Mouse (Mus musculus) forebrain, embryonic 15.5 days (tissue): ENCODE results near the gene Ttpal. TPM values are rescaled to one million over a fixed set of nuclear protein-coding genes. Genes with fewer than 3 reads are reported as not detected.

ENCODE experiments used
- ATAC-seq: fragments of 200-750 bp; cut with Nextera tagmentation; replicated peaks from 2 replicates; pipeline ENCODE4 v1.8.0; 2017; ENCODE audit warnings: mild to moderate bottlenecking, moderate TSS enrichment, moderate library complexity
- H3K27ac ChIP-seq: fragments of 300-500 bp; sonication (generic); replicated peaks from 2 replicates; pipeline ENCODE4 v1.5.1; 2015; ENCODE audit warnings: mild to moderate bottlenecking, inconsistent platforms
- H3K27me3 ChIP-seq: fragments of 300-500 bp; sonication (generic); 2 replicates; pipeline ENCODE4 v1.6.1; 2015; ENCODE audit warnings: inconsistent platforms
- H3K36me3 ChIP-seq: fragments of 300-500 bp; sonication (generic); 2 replicates; pipeline ENCODE4 v1.6.1; 2015; ENCODE audit warnings: mild to moderate bottlenecking, inconsistent platforms
- H3K4me1 ChIP-seq: fragments of 300-500 bp; sonication (generic); 2 replicates; pipeline ENCODE4 v1.6.1; 2015; ENCODE audit warnings: inconsistent platforms
- H3K4me2 ChIP-seq: fragments of 300-500 bp; sonication (generic); replicated peaks from 2 replicates; pipeline ENCODE4 v1.6.1; 2015; ENCODE audit warnings: mild to moderate bottlenecking, inconsistent platforms
- H3K4me3 ChIP-seq: fragments of 300-500 bp; sonication (generic); 2 replicates; pipeline ENCODE4 v1.5.1; 2015; ENCODE audit warnings: mild to moderate bottlenecking, inconsistent platforms
- H3K9ac ChIP-seq: fragments of 300-500 bp; sonication (generic); replicated peaks from 2 replicates; pipeline ENCODE4 v1.6.1; 2015; ENCODE audit warnings: mild to moderate bottlenecking, inconsistent platforms
- H3K9me3 ChIP-seq: fragments of 300-500 bp; sonication (generic); 2 replicates; pipeline ENCODE4 v1.6.1; 2016; ENCODE audit warnings: inconsistent platforms
- WGBS: fragments of 180-500 bp; shearing (Covaris S2); methylation state at CpG from one replicate; pipeline ENCODE4 v1.1.7; 2015; ENCODE audit warnings: mixed read lengths; 5-methylcytosine and 5-hydroxymethylcytosine counted together
- polyA plus RNA-seq: library from polyadenylated mRNA; unstranded; fragments of >200 nt; fragmentation: Nextera tagmentation; extraction: Ambion mirVana; gene quantifications from 2 replicates; pipeline ENCODE4 v1.2.1, GENCODE M21; 2015

The Ttpal gene
- polyA plus RNA-seq, 1 experiment from 2014 or later = 44.4 TPM

- 0 out of 2 replicates have a peak overlapping the region, but pooled peaks have one; percentile 12 for H3K27ac ChIP-seq
- peak overlapping the region; percentile 71 for H3K4me2 ChIP-seq
- H3K9me3 ChIP-seq = no peaks in the 10 kb centered on the region
- H3K36me3 ChIP-seq = no peaks in the 10 kb centered on the region
- ATAC-seq = no peak
- no peaks in the 10 kb centered on the region for H3K27me3 ChIP-seq
- peak overlapping the region; percentile 67 for H3K9ac ChIP-seq
- under 1% methylated on average over 8 of the region's 8 CpGs for WGBS
- H3K4me3 ChIP-seq = peak overlapping the region; percentile 95
- H3K4me1 ChIP-seq = peaks cover 23% of the 10 kb centered on the region
Observed at GRCm38 (mm10) chr2:163658941-163659340, 56.8 kb downstream of the Ttpal start.

- H3K4me1 ChIP-seq = peaks cover 23% of the 10 kb centered on the region
- ATAC-seq = no peak
- peak overlapping the region; percentile 71 for H3K4me2 ChIP-seq
- no peak overlapping the region for H3K27ac ChIP-seq
- H3K9ac ChIP-seq = no peak overlapping the region
- no peaks in the 10 kb centered on the region for H3K9me3 ChIP-seq
- H3K27me3 ChIP-seq = no peaks in the 10 kb centered on the region
- H3K4me3 ChIP-seq = peak overlapping the region; percentile 95
- no peaks in the 10 kb centered on the region for H3K36me3 ChIP-seq
- WGBS = 79% methylated on average over 12 of the region's 12 CpGs
Observed at GRCm38 (mm10) chr2:163659431-163659830, 57.3 kb downstream of the Ttpal start.

GRCm38 (mm10) chr2:163660103-163660701, 58.1 kb downstream of the Ttpal start:
- no peak overlapping the region for H3K4me3 ChIP-seq
- H3K9ac ChIP-seq = no peak overlapping the region
- no peak for ATAC-seq

DNA sequence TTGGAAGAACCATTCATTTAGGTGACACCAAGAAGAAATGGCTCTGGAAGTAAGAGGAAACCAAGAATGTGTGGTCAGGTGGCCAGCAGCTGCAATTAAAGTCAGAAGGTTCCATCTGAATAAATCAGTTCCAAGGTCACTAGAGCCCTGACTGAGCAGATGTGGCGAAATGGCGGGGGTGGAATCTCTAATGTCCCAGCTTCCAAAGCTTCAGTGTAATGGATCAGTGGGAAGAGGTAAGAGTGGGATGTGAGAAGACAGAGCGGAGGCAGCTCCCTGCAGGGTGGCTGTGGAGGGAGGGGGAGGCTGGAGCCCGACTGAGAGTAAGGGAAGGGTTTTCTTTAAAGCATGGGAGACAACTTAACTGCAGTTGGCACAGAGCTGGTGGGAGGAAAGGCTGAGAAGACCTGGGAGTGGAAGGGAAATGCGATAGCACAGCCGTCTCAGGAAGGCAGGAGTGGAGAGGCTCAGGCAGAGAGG, 59.3 kb downstream of the Ttpal start:
- Histone ChIP-seq H3K36me3 (no peaks in the 10 kb centered on the region), H3K9ac (no peak overlapping the region), H3K27ac (no peak overlapping the region), H3K4me2 (no peak overlapping the region), H3K27me3 (no peaks in the 10 kb centered on the region), H3K9me3 (no peaks in the 10 kb centered on the region), H3K4me1 (peaks cover 23% of the 10 kb centered on the region), H3K4me3 (no peak overlapping the region)
- 62% methylated on average over 6 of the region's 6 CpGs for WGBS
- no peak for ATAC-seq

More at GRCm38 (mm10) chr2:163660103-163660701, 58.1 kb downstream of the Ttpal start:
- Histone ChIP-seq H3K4me2 (no peak overlapping the region), H3K36me3 (no peaks in the 10 kb centered on the region), H3K4me1 (peaks cover 23% of the 10 kb centered on the region), H3K27ac (no peak overlapping the region), H3K27me3 (no peaks in the 10 kb centered on the region), H3K9me3 (no peaks in the 10 kb centered on the region)
- WGBS = 90% methylated on average over 5 of the region's 5 CpGs

- Histone ChIP-seq H3K4me3 (no peak overlapping the region), H3K9ac (no peak overlapping the region), H3K36me3 (no peaks in the 10 kb centered on the region), H3K9me3 (no peaks in the 10 kb centered on the region), H3K27ac (no peak overlapping the region), H3K4me2 (no peak overlapping the region), H3K4me1 (peaks cover 23% of the 10 kb centered on the region), H3K27me3 (no peaks in the 10 kb centered on the region)
- no peak for ATAC-seq
- 97% methylated on average over 5 of the region's 5 CpGs for WGBS
Observed at GRCm38 (mm10) chr2:163662076-163662475, 60.0 kb downstream of the Ttpal start.

DNA sequence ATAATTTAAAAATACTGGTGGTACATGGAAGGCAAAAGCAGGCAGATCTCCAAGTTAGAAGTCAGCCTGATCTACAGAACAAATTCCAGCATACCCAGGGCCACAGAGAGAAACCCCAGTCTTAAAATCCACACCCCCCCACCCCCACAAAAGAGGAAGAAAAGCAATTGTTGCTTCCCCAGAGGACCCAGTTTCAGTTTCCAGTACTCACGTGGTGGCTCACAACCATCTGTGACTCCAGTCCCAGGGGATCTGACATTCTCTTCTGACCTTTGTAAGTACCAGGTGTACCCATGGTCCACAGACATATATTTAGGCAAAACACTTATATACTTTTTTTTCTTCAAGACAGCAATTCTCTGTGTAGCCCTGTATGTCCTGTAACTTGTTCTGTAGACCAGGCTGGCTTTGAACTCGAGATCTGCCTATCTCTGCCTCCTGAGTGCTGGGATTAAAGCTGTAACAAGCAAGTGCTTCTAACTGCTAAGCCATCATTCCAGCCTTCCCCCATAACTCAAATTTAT, 60.6 kb downstream of the Ttpal start:
- Histone ChIP-seq H3K4me3 (no peak overlapping the region), H3K4me1 (peaks cover 23% of the 10 kb centered on the region), H3K27ac (no peak overlapping the region), H3K9ac (no peak overlapping the region), H3K9me3 (no peaks in the 10 kb centered on the region), H3K36me3 (no peaks in the 10 kb centered on the region), H3K27me3 (no peaks in the 10 kb centered on the region), H3K4me2 (no peak overlapping the region)
- WGBS = 86% methylated on average over 2 of the region's 2 CpGs
- ATAC-seq = no peak

GRCm38 (mm10) chr2:163663930-163664329, 61.8 kb downstream of the Ttpal start:
- H3K4me3 ChIP-seq = no peak overlapping the region
- H3K36me3 ChIP-seq = no peaks in the 10 kb centered on the region
- no peaks in the 10 kb centered on the region for H3K9me3 ChIP-seq
- ATAC-seq = no peak
- WGBS = 56% methylated on average over 3 of the region's 3 CpGs
- no peak overlapping the region for H3K27ac ChIP-seq
- no peaks in the 10 kb centered on the region for H3K27me3 ChIP-seq
- H3K4me2 ChIP-seq = no peak overlapping the region
- peaks cover 21% of the 10 kb centered on the region for H3K4me1 ChIP-seq
- no peak overlapping the region for H3K9ac ChIP-seq

DNA sequence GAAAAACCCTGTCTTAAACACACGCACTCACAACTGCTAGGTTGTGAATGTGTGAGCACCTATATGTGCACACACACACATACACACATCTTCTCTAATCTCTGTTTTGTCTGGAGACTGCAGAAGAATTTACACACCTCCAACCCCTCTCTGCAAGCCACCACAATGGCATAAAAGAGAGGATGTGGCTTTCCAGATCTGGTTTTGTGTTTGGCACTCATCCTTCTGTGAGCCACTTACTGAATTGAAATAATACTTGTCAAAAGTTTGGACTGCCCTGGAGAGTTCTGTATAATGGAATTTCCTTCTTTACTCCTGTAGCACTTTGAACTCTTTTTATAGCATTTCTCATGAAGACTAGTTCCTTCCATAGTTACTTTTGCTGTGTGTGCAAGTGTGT, 64.9 kb downstream of the Ttpal start:
- Histone ChIP-seq H3K4me1 (no peaks in the 10 kb centered on the region), H3K4me2 (no peak overlapping the region), H3K27ac (no peak overlapping the region), H3K9ac (no peak overlapping the region), H3K36me3 (no peaks in the 10 kb centered on the region), H3K9me3 (no peaks in the 10 kb centered on the region), H3K27me3 (no peaks in the 10 kb centered on the region), H3K4me3 (no peak overlapping the region)
- no peak for ATAC-seq
- WGBS = 96% methylated on average over 1 of the region's 1 CpGs

Other genes starting within 250 kb of the Ttpal start
- 0.22 and 0.25 TPM in 2 replicates for gene Jph2, start 204.3 kb upstream of the Ttpal start, polyA plus RNA-seq
- gene Oser1, start 177.6 kb upstream of the Ttpal start, polyA plus RNA-seq = 75.4 and 79.1 TPM in 2 replicates
- gene Gdap1l1, start 163.8 kb upstream of the Ttpal start, polyA plus RNA-seq = 111 and 112 TPM in 2 replicates
- gene Fitm2, start 129.7 kb upstream of the Ttpal start, polyA plus RNA-seq = 11.4 and 12.3 TPM in 2 replicates
- gene R3hdml, start 110.0 kb upstream of the Ttpal start, polyA plus RNA-seq = not detected in 2 replicates
- not detected in 2 replicates for gene Hnf4a, start 95.5 kb upstream of the Ttpal start, polyA plus RNA-seq
- gene Serinc3, start 42.8 kb downstream of the Ttpal start, polyA plus RNA-seq = 27.9 and 28.8 TPM in 2 replicates
- gene Pkig, start 56.1 kb downstream of the Ttpal start, polyA plus RNA-seq = 157 and 165 TPM in 2 replicates
- gene Ada, start 147.9 kb downstream of the Ttpal start, polyA plus RNA-seq = 4.0 and 4.8 TPM in 2 replicates
- 0.14 and 0.25 TPM in 2 replicates for gene Ccn5, start 218.5 kb downstream of the Ttpal start, polyA plus RNA-seq